Mouse (Mus musculus) cerebellum, adult 11-12 months (tissue): Measurements from ENCODE around the gene Cox7a2.

Experiments used
- DNase-seq: peaks from one replicate; pipeline ENCODE4 v3.0.0; 2022

Gene Cox7a2

GRCm38 (mm10) chr9:79759385-79760005, at the start of gene Cox7a2:
TSS of gene Cox7a2 (minus strand) at chr9:79759878.
- DNase-seq = peak; percentile 95

- DNase-seq = no peak
Observed at GRCm38 (mm10) chr9:79809411-79809810, 49.7 kb upstream of the Cox7a2 start.

GRCm38 (mm10) chr9:79807178-79807577, 47.5 kb upstream of the Cox7a2 start:
- DNase-seq = no peak

GRCm38 (mm10) chr9:79806317-79807075, 46.8 kb upstream of the Cox7a2 start:
- no peak for DNase-seq

- DNase-seq = no peak
Observed at GRCm38 (mm10) chr9:79805426-79805825, 45.7 kb upstream of the Cox7a2 start.

GRCm38 (mm10) chr9:79796461-79797135, 36.9 kb upstream of the Cox7a2 start:
- DNase-seq = no peak

- DNase-seq = no peak
Observed at GRCm38 (mm10) chr9:79795076-79795475, 35.4 kb upstream of the Cox7a2 start.

GRCm38 (mm10) chr9:79792841-79793835, 33.5 kb upstream of the Cox7a2 start, which contains the start of gene Tmem30a:
TSS of gene Tmem30a (minus strand) at chr9:79793507.
- peak; percentile 98 for DNase-seq

GRCm38 (mm10) chr9:79785794-79786085, 26.1 kb upstream of the Cox7a2 start:
- DNase-seq = no peak

- DNase-seq = no peak
Observed at GRCm38 (mm10) chr9:79784934-79785793, 25.5 kb upstream of the Cox7a2 start.

- DNase-seq = no peak
Observed at GRCm38 (mm10) chr9:79784439-79784838, 24.8 kb upstream of the Cox7a2 start.

- DNase-seq = no peak
Observed at GRCm38 (mm10) chr9:79779354-79779753, 19.7 kb upstream of the Cox7a2 start.

GRCm38 (mm10) chr9:79766991-79767545, 7.4 kb upstream of the Cox7a2 start:
- DNase-seq = no peak

- no peak for DNase-seq
Observed at GRCm38 (mm10) chr9:79765329-79765728, 5.7 kb upstream of the Cox7a2 start.

- no peak for DNase-seq
Observed at GRCm38 (mm10) chr9:79762519-79762918, 2.8 kb upstream of the Cox7a2 start.

GRCm38 (mm10) chr9:79760076-79760475, 398 bp upstream of the Cox7a2 start:
- no peak for DNase-seq

- no peak for DNase-seq
Observed at GRCm38 (mm10) chr9:79755311-79755710, 4.4 kb downstream of the Cox7a2 start.

GRCm38 (mm10) chr9:79751846-79752245, 7.8 kb downstream of the Cox7a2 start:
- no peak for DNase-seq

GRCm38 (mm10) chr9:79750709-79751108, 9.0 kb downstream of the Cox7a2 start:
- no peak for DNase-seq

- no peak for DNase-seq
Observed at GRCm38 (mm10) chr9:79745036-79745435, 14.6 kb downstream of the Cox7a2 start.

GRCm38 (mm10) chr9:79735608-79736007, 24.1 kb downstream of the Cox7a2 start:
- no peak for DNase-seq
